Mouse (Mus musculus): ENCODE measurements around the gene Ank3.

DNA sequence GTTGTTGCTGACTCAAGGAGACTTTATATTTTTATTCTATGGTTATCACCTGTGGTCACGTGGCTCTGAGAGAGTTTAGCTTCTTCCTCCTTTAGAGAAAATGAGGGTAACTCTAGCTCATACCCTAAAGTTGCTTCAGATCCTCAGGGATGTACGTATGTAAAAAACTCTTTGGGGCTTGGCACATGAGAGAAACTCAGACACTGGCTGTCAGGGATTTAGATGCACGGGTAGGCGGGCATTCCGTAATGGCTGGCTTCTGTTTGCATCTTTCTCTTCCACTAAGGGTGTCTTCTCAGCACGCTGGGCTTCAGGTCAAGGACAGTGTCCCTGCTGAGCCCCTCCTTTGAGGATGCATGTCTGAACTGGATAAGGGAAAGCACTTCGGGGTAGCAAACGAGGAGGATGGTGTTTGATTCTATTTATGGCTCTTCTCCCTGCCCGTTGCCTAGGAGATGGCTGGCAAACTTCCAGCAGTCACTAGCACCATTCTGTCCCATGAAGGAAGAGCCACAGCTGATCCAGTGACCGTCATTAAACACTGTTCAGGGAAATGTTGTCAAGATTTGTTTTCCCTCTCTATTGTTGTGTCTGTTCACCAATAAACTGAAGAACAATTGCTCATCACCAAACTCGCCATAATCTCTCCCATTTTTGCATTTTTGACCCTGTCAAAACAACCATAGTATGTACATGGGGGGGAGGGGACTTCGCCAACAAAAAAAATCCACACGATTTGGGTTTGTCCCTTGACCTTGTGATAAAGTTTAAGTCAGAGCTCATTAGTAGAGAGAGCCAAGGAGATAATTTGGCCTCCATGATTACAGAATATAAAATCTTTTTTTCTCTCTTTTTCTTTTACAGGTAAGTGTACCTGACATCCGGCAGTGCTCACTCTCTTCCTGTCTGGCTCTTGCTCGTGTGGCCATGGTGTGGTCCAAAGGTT, 195.9 kb downstream of the Ank3 start:
- TF ChIP-seq CTCF (conservative IDR thresholded peaks at IDR 0.05; ENCODE audit: low read length) (no peak), POU5F1 (IDR thresholded peaks at IDR 0.05; ENCODE audit: borderline replicate concordance, low read length) (no peak)

All from E14TG2a.4 (cell line).